Mouse (Mus musculus): ENCODE measurements around the gene Fhit. TPM values are rescaled to one million over a fixed set of nuclear protein-coding genes. Genes with fewer than 3 reads are reported as not detected.
A peak's percentile ranks its signal among the peaks of the same experiment; 100 is the strongest.
"Not testable (repeated sequence)": the region's sequence is repeated elsewhere in the genome, so short reads cannot be mapped to it uniquely, and the experiment has no call there.

Fhit gene
- total RNA-seq (2021): 1 to 10 TPM; 1.7 to 2.0 TPM
- long read RNA-seq, experiment 1: 0 reads
- long read RNA-seq, experiment 2: 0 reads

- DNase-seq: peak; percentile 91
Observed at GRCm38 (mm10) chr14:11161751-11162231, at the start of gene Fhit. TSS of gene Fhit (minus strand) at chr14:11162035.

GRCm38 (mm10) chr14:11206786-11207185, 45.0 kb upstream of the Fhit start:
- no peak for DNase-seq

- peak; percentile 70 for DNase-seq
Observed at GRCm38 (mm10) chr14:11160806-11161450, 907 bp downstream of the Fhit start.

- DNase-seq: no peak
Observed at GRCm38 (mm10) chr14:11159641-11160040, 2.2 kb downstream of the Fhit start.

GRCm38 (mm10) chr14:11159021-11159420, 2.8 kb downstream of the Fhit start:
- DNase-seq: no peak

GRCm38 (mm10) chr14:11157741-11158140, 4.1 kb downstream of the Fhit start:
- DNase-seq: no peak

- DNase-seq: peak; percentile 83
Observed at GRCm38 (mm10) chr14:11151634-11152321, 10.1 kb downstream of the Fhit start.

- no peak for DNase-seq
Observed at GRCm38 (mm10) chr14:11133787-11134735, 27.8 kb downstream of the Fhit start.

- no peak for DNase-seq
Observed at GRCm38 (mm10) chr14:11132637-11133474, 29.0 kb downstream of the Fhit start.

GRCm38 (mm10) chr14:11125096-11125495, 36.7 kb downstream of the Fhit start:
- DNase-seq: no peak

- no peak for DNase-seq
Observed at GRCm38 (mm10) chr14:11119076-11119475, 42.8 kb downstream of the Fhit start.

- DNase-seq: no peak
Observed at GRCm38 (mm10) chr14:11085596-11085995, 76.2 kb downstream of the Fhit start.

- no peak for DNase-seq
Observed at GRCm38 (mm10) chr14:11083946-11084345, 77.9 kb downstream of the Fhit start.

GRCm38 (mm10) chr14:11083462-11083861, 78.4 kb downstream of the Fhit start:
- DNase-seq: no peak

GRCm38 (mm10) chr14:11063594-11063993, 98.2 kb downstream of the Fhit start:
- DNase-seq: no peak

GRCm38 (mm10) chr14:11060221-11060620, 101.6 kb downstream of the Fhit start:
- no peak for DNase-seq

GRCm38 (mm10) chr14:11039503-11040300, 122.1 kb downstream of the Fhit start:
- not testable (repeated sequence) for DNase-seq

GRCm38 (mm10) chr14:11021391-11021790, 140.4 kb downstream of the Fhit start:
- DNase-seq: no peak

- no peak for DNase-seq
Observed at GRCm38 (mm10) chr14:10978651-10979050, 183.2 kb downstream of the Fhit start.

GRCm38 (mm10) chr14:10941647-10942046, 220.2 kb downstream of the Fhit start:
- no peak for DNase-seq

GRCm38 (mm10) chr14:10933667-10934066, 228.2 kb downstream of the Fhit start:
- no peak for DNase-seq

All from gastrocnemius, postnatal 25 days (tissue).